Mouse (Mus musculus) hindbrain, embryonic 15.5 days (tissue): ENCODE data around the gene Camk1d. TPM values are rescaled to one million over a fixed set of nuclear protein-coding genes. Genes with fewer than 3 reads are reported as not detected.

Source experiments
- ATAC-seq: fragments of 200-750 bp; cut with Nextera tagmentation; 2 replicates; pipeline ENCODE4 v1.8.0; 2017; ENCODE audit warnings: low read depth, moderate number of reproducible peaks, moderate TSS enrichment; ENCODE audit not compliant: low FRiP score
- H3K27ac ChIP-seq: fragments of 300-500 bp; sonication (generic); replicated peaks from 2 replicates; pipeline ENCODE4 v1.5.1; 2015; ENCODE audit warnings: mild to moderate bottlenecking, inconsistent platforms
- H3K27me3 ChIP-seq: fragments of 300-500 bp; sonication (generic); 2 replicates; pipeline ENCODE4 v1.6.1; 2015; ENCODE audit warnings: control low read depth, inconsistent platforms
- H3K36me3 ChIP-seq: fragments of 300-500 bp; sonication (generic); 2 replicates; pipeline ENCODE4 v1.6.1; 2015; ENCODE audit warnings: control low read depth, inconsistent platforms
- H3K4me1 ChIP-seq: fragments of 300-500 bp; sonication (generic); replicated peaks from 2 replicates; pipeline ENCODE4 v1.6.1; 2015; ENCODE audit warnings: control low read depth, inconsistent platforms
- H3K4me2 ChIP-seq: fragments of 300-500 bp; sonication (generic); 2 replicates; pipeline ENCODE4 v1.6.1; 2015; ENCODE audit warnings: moderate library complexity, mild to moderate bottlenecking, inconsistent platforms
- H3K4me3 ChIP-seq: fragments of 300-500 bp; sonication (generic); 2 replicates; pipeline ENCODE4 v1.5.1; 2015; ENCODE audit warnings: mild to moderate bottlenecking, inconsistent platforms
- H3K9ac ChIP-seq: fragments of 300-500 bp; sonication (generic); 2 replicates; pipeline ENCODE4 v1.6.1; 2015; ENCODE audit warnings: inconsistent platforms
- H3K9me3 ChIP-seq: fragments of 300-500 bp; sonication (generic); 2 replicates; pipeline ENCODE4 v1.6.1; 2016; ENCODE audit warnings: control low read depth, inconsistent platforms
- WGBS: fragments of 180-500 bp; shearing (Covaris S2); methylation state at CpG from one replicate; pipeline ENCODE4 v1.1.7; 2015; 5-methylcytosine and 5-hydroxymethylcytosine counted together
- polyA plus RNA-seq: library from polyadenylated mRNA; unstranded; fragments of >200 nt; fragmentation: Nextera tagmentation; extraction: Ambion mirVana; gene quantifications from 2 replicates; pipeline ENCODE4 v1.2.1, GENCODE M21; 2015

The Camk1d gene
- polyA plus RNA-seq, 1 experiment from 2014 or later: 7.4 TPM

GRCm38 (mm10) chr2:5675431-5676142 is 38.7 kb downstream of the Camk1d start:
- Histone ChIP-seq H3K4me3 (no peak overlapping the region), H3K27ac (no peak overlapping the region), H3K4me1 (peaks cover 9% of the 10 kb centered on the region; the same call in 1 of the 2 replicates), H3K9me3 (no peaks in the 10 kb centered on the region), H3K27me3 (no peaks in the 10 kb centered on the region), H3K4me2 (no peak overlapping the region; the same call in 1 of the 2 replicates), H3K36me3 (no peaks in the 10 kb centered on the region), H3K9ac (no peak overlapping the region)
- 0 out of 2 replicates have a peak, but pooled peaks have one; percentile 19 for ATAC-seq
- WGBS: 78% methylated on average over 12 of the region's 12 CpGs

- Histone ChIP-seq H3K9ac (no peak overlapping the region), H3K27me3 (no peaks in the 10 kb centered on the region), H3K9me3 (no peaks in the 10 kb centered on the region), H3K36me3 (no peaks in the 10 kb centered on the region), H3K4me2 (no peak overlapping the region), H3K4me3 (no peak overlapping the region), H3K4me1 (peaks cover 9% of the 10 kb centered on the region; the same call in 1 of the 2 replicates), H3K27ac (no peak overlapping the region)
- 92% methylated on average over 9 of the region's 9 CpGs for WGBS
- ATAC-seq: no peak
Observed at GRCm38 (mm10) chr2:5674512-5674911, 39.8 kb downstream of the Camk1d start.

GRCm38 (mm10) chr2:5673816-5674215 is 40.5 kb downstream of the Camk1d start:
- no peak for ATAC-seq
- Histone ChIP-seq H3K4me3 (no peak overlapping the region), H3K4me2 (no peak overlapping the region), H3K27me3 (no peaks in the 10 kb centered on the region), H3K9ac (no peak overlapping the region), H3K27ac (no peak overlapping the region), H3K9me3 (no peaks in the 10 kb centered on the region), H3K4me1 (peaks cover 9% of the 10 kb centered on the region; the same call in 1 of the 2 replicates), H3K36me3 (no peaks in the 10 kb centered on the region)
- 87% methylated on average over 6 of the region's 6 CpGs for WGBS

- Histone ChIP-seq H3K9me3 (no peaks in the 10 kb centered on the region), H3K27ac (no peak overlapping the region), H3K27me3 (no peaks in the 10 kb centered on the region), H3K9ac (no peak overlapping the region), H3K36me3 (no peaks in the 10 kb centered on the region), H3K4me1 (peaks cover 9% of the 10 kb centered on the region; the same call in 1 of the 2 replicates), H3K4me2 (no peak overlapping the region), H3K4me3 (no peak overlapping the region)
- WGBS: 59% methylated on average over 7 of the region's 7 CpGs
- no peak for ATAC-seq
Observed at GRCm38 (mm10) chr2:5672906-5673589, 41.3 kb downstream of the Camk1d start.

GRCm38 (mm10) chr2:5670146-5670545 is 44.2 kb downstream of the Camk1d start:
- no peaks in the 10 kb centered on the region for H3K27me3 ChIP-seq
- H3K9me3 ChIP-seq: no peaks in the 10 kb centered on the region
- no peaks in the 10 kb centered on the region; the same call in 1 of the 2 replicates for H3K4me1 ChIP-seq
- H3K27ac ChIP-seq: no peak overlapping the region
- no peak overlapping the region for H3K4me2 ChIP-seq
- no peak overlapping the region for H3K9ac ChIP-seq
- H3K4me3 ChIP-seq: no peak overlapping the region
- 93% methylated on average over 10 of the region's 10 CpGs for WGBS
- no peak for ATAC-seq
- no peaks in the 10 kb centered on the region for H3K36me3 ChIP-seq

- WGBS: 90% methylated on average over 15 of the region's 15 CpGs
Observed at GRCm38 (mm10) chr2:5669498-5670040, 44.7 kb downstream of the Camk1d start.

GRCm38 (mm10) chr2:5668940-5669339 is 45.4 kb downstream of the Camk1d start:
- Histone ChIP-seq H3K9ac (no peak overlapping the region), H3K36me3 (no peaks in the 10 kb centered on the region), H3K4me3 (no peak overlapping the region), H3K9me3 (no peaks in the 10 kb centered on the region), H3K4me1 (no peaks in the 10 kb centered on the region; the same call in 1 of the 2 replicates), H3K27me3 (no peaks in the 10 kb centered on the region), H3K4me2 (no peak overlapping the region), H3K27ac (no peak overlapping the region)
- WGBS: 86% methylated on average over 4 of the region's 4 CpGs
- ATAC-seq: no peak

More at GRCm38 (mm10) chr2:5669498-5670040, 44.7 kb downstream of the Camk1d start:
- no peaks in the 10 kb centered on the region for H3K27me3 ChIP-seq
- H3K4me3 ChIP-seq: no peak overlapping the region
- H3K4me2 ChIP-seq: no peak overlapping the region
- no peak overlapping the region for H3K9ac ChIP-seq
- no peaks in the 10 kb centered on the region for H3K9me3 ChIP-seq
- no peak overlapping the region for H3K27ac ChIP-seq
- H3K4me1 ChIP-seq: no peaks in the 10 kb centered on the region; the same call in 1 of the 2 replicates
- no peaks in the 10 kb centered on the region for H3K36me3 ChIP-seq
- no peak for ATAC-seq

GRCm38 (mm10) chr2:5663499-5663898 is 50.8 kb downstream of the Camk1d start:
- H3K27ac ChIP-seq: no peak overlapping the region
- 90% methylated on average over 9 of the region's 9 CpGs for WGBS
- H3K27me3 ChIP-seq: no peaks in the 10 kb centered on the region
- H3K4me3 ChIP-seq: no peak overlapping the region
- H3K4me1 ChIP-seq: no peaks in the 10 kb centered on the region
- H3K9ac ChIP-seq: no peak overlapping the region
- no peaks in the 10 kb centered on the region for H3K36me3 ChIP-seq
- ATAC-seq: no peak
- H3K9me3 ChIP-seq: no peaks in the 10 kb centered on the region
- H3K4me2 ChIP-seq: no peak overlapping the region

GRCm38 (mm10) chr2:5661946-5662345 is 52.4 kb downstream of the Camk1d start:
- ATAC-seq: no peak
- Histone ChIP-seq H3K9ac (no peak overlapping the region), H3K9me3 (no peaks in the 10 kb centered on the region), H3K27ac (no peak overlapping the region), H3K27me3 (no peaks in the 10 kb centered on the region), H3K36me3 (no peaks in the 10 kb centered on the region), H3K4me2 (no peak overlapping the region), H3K4me3 (no peak overlapping the region), H3K4me1 (no peaks in the 10 kb centered on the region)
- WGBS: 66% methylated on average over 5 of the region's 5 CpGs

GRCm38 (mm10) chr2:5658000-5658399 is 56.3 kb downstream of the Camk1d start:
- Histone ChIP-seq H3K4me2 (no peak overlapping the region), H3K4me1 (no peaks in the 10 kb centered on the region), H3K27me3 (no peaks in the 10 kb centered on the region), H3K36me3 (no peaks in the 10 kb centered on the region), H3K4me3 (no peak overlapping the region), H3K9ac (no peak overlapping the region), H3K27ac (no peak overlapping the region), H3K9me3 (no peaks in the 10 kb centered on the region)
- 82% methylated on average over 3 of the region's 3 CpGs for WGBS
- ATAC-seq: no peak

GRCm38 (mm10) chr2:5656326-5656725 is 58.0 kb downstream of the Camk1d start:
- 79% methylated on average over 3 of the region's 3 CpGs for WGBS
- H3K4me1 ChIP-seq: no peaks in the 10 kb centered on the region
- no peaks in the 10 kb centered on the region for H3K9me3 ChIP-seq
- H3K9ac ChIP-seq: no peak overlapping the region
- H3K27me3 ChIP-seq: no peaks in the 10 kb centered on the region
- ATAC-seq: no peak
- no peak overlapping the region for H3K4me2 ChIP-seq
- no peak overlapping the region for H3K27ac ChIP-seq
- H3K36me3 ChIP-seq: no peaks in the 10 kb centered on the region
- H3K4me3 ChIP-seq: no peak overlapping the region

GRCm38 (mm10) chr2:5652071-5652470 is 62.2 kb downstream of the Camk1d start:
- ATAC-seq: no peak
- 90% methylated on average over 6 of the region's 6 CpGs for WGBS
- H3K4me3 ChIP-seq: no peak overlapping the region
- H3K27ac ChIP-seq: no peak overlapping the region
- no peaks in the 10 kb centered on the region for H3K9me3 ChIP-seq
- no peaks in the 10 kb centered on the region for H3K36me3 ChIP-seq
- no peak overlapping the region for H3K4me2 ChIP-seq
- no peaks in the 10 kb centered on the region for H3K27me3 ChIP-seq
- H3K9ac ChIP-seq: no peak overlapping the region
- H3K4me1 ChIP-seq: no peaks in the 10 kb centered on the region
